Mouse (Mus musculus) Patski (cell line): ENCODE results near the gene Slc24a1. TPM values are rescaled to one million over a fixed set of nuclear protein-coding genes. Genes with fewer than 3 reads are reported as not detected.

Experiments used
- ATAC-seq: fragments of 100-300 bp; one replicate; pipeline ENCODE4 v1.8.0; 2021
- CTCF ChIA-PET: fragments of 350-600 bp; sonication (Branson Sonifier 250); formaldehyde crosslinking; loops from one replicate; lab custom pipeline; 2022; ENCODE audit warnings: inconsistent platforms; lab: Charles Lee
- POLR2A ChIA-PET: fragments of 350-600 bp; sonication (Branson Sonifier 250); formaldehyde crosslinking; loops from one replicate; lab custom pipeline; 2022; ENCODE audit warnings: antibody characterized with exemption, inconsistent platforms; lab: Charles Lee
- DNase-seq: peaks from one replicate; pipeline ENCODE4 v3.0.0-alpha.2; 2011; ENCODE audit warnings: low read depth, low spot score
- H3K27me3 ChIP-seq: fragments of 371-371 bp; one replicate; pipeline ENCODE4 v1.5.1; 2021
- CTCF ChIP-seq: fragments of 100-300 bp; IDR thresholded peaks from one replicate; pipeline ENCODE4 v1.5.1; 2021
- in situ Hi-C: fragments of 300-500 bp; cut with MboI; formaldehyde crosslinking; loops from 3 replicates; pipeline ENCODE4 v1.11.1; 2018; ENCODE audit warnings: low pct_unique_long_range_greater_than_20kb, mixed read lengths
- polyA plus RNA-seq: library from polyadenylated mRNA; unstranded; gene quantifications from one replicate; pipeline ENCODE4 v1.2.3, GENCODE M21; 2021

Gene Slc24a1
- polyA plus RNA-seq, 1 experiment from 2014 or later = 0.03 TPM

GRCm38 (mm10) chr9:64960117-64960977 is 8.9 kb upstream of the Slc24a1 start, which contains the start of gene Ints14:
Gene Ints14, plus strand, starts transcription at chr9:64960905.
- peak; percentile 84 for DNase-seq
- ChIA-PET POLR2A (no interaction called here), CTCF (interaction anchor here (0.8 kb wide), 1 partner anchor 14 kb away, joined by 3 read pairs; no protein-coding TSS in a partner anchor)
- in situ Hi-C loops = no loop called here
- ATAC-seq = peak; percentile 85
- peak; percentile 97 for TF ChIP-seq CTCF
- H3K27me3 ChIP-seq = no peaks in the 10 kb centered on the region

DNA sequence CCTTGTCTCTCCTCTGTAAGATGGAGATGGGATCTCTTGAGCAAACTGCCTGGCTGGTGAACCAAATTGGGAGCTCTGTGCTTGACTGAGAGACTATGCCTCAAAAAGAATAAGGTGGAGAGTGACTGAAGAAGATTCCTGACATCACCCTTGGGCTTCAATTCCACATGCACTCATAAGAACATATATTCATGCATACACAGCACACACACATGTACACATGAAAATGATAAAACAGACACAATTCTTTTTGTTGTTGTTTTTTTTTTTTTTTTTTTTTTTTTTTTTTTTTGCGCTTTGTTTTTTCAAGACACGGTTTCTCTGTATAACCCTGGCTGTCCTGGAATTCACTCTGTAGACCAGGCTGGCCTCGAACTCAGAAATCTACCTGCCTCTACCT is 5.9 kb upstream of the Slc24a1 start:
- TF ChIP-seq CTCF = no peak
- ChIA-PET POLR2A (no interaction called here), CTCF (no interaction called here)
- in situ Hi-C loops = no loop called here
- no peak for ATAC-seq
- H3K27me3 ChIP-seq = peaks cover 18% of the 10 kb centered on the region
- DNase-seq = no peak

DNA sequence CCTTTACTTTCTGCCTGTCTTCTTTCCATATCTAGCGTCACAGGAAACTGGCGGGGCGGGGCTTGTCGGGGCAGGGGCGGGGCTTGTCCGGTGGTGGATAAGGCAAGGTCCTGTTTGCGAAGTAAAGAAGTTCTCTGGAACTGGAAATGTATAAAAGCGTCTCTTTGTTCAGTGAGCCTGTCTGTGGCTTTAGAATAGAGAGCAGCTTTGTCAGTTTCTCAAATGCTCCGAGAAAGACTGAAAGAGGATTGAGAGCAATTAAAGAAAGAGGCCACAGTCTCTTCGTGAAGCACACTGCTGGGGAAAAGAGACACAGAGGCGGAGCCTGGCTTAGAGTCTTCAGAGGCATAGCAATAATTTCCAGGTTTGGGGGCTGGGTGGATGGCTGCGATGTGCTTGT is 4.9 kb upstream of the Slc24a1 start:
- in situ Hi-C loops = no loop called here

DNA sequence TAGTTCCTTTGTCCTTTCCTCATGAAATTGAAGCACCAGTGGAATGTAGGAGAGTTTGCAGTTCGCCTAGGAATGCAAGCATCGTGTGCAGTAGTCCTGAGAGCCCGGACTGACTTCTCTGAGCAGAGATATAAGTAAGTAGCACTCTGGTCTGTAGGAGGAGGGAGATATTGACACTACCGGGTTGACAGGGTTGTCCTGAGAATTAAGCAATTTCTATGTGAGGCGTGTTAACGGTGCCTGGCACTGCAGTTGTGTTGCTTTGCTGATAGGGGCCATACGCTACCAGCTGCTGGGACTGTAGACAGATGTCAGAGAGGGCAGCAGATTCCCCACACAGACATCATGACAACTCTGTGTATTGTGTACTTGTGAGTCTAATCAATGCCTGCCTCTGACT is 1.8 kb upstream of the Slc24a1 start:
- ATAC-seq (no peak), DNase-seq (no peak)
- CTCF ChIA-PET = interaction anchor here (0.9 kb wide), 1 partner anchor 9 kb away, joined by 3 read pairs; no protein-coding TSS in a partner anchor
- POLR2A ChIA-PET = interaction anchor here (0.7 kb wide), 1 partner anchor 127 kb away, joined by 3 read pairs; no protein-coding TSS in a partner anchor
- no peak for TF ChIP-seq CTCF
- H3K27me3 ChIP-seq = peaks cover 41% of the 10 kb centered on the region
- in situ Hi-C loops = no loop called here

More for the DNA sequence above, 4.9 kb upstream of the Slc24a1 start:
- POLR2A ChIA-PET = interaction anchor here (0.6 kb wide), 1 partner anchor 630 kb away, joined by 3 read pairs; no protein-coding TSS in a partner anchor
- H3K27me3 ChIP-seq = peaks cover 22% of the 10 kb centered on the region
- DNase-seq = no peak
- no peak for ATAC-seq
- CTCF ChIA-PET = no interaction called here
- no peak for TF ChIP-seq CTCF

DNA sequence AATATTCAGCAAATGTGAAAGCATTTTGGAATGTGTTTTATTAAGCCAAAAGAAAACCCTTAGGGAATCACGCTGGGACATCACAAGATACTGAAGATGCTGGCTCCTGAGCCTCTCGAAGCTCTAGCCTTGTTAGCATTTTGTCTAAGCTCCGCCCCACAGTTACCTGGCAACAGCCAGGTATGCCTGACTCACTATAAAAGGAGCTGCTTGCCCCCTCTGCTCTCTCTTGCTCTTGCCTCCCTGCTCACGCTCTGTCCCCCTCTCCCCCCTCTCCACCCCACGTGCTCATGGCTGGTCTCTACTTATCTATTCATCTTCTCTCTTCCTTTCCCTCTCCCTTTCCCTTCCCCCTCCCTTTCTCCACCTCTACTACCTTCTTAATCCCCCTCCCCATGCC is 648 bp upstream of the Slc24a1 start:
- CTCF ChIA-PET = no interaction called here
- POLR2A ChIA-PET = interaction anchor here (0.6 kb wide), 1 partner anchor 56 kb away, joined by 3 read pairs; no protein-coding TSS in a partner anchor
- in situ Hi-C loops = no loop called here
- no peak for DNase-seq
- no peak for ATAC-seq
- no peak for TF ChIP-seq CTCF
- peaks cover 52% of the 10 kb centered on the region for H3K27me3 ChIP-seq

DNA sequence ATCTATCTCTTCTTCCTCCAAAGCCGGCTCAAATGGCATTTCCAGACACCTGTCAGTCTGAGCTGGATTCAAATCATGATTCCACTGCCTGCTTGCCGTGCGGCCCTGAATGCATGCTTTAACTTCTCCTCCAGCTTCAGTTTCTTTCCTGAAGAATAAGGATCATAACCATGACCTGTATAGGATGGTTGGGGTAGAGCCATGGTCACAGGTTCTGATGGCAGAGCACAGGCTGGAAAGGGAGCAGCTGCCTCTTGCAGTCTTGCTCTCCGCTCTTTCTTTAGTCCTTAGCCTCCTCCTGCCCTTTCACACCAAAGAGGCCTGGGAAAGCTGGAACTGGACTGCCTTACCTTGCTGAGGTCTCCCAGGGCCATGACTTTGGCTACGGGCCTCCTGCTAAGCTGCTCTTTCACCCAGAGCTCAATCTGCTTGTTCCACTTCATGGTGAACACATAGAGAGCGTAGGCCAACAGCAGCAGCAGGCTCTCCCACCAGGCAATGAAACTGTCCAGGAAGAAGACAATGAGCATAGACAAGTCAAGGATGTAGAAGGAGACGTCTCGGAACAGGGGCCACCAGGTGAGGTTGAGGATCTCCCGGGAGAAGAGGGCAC is 3.8 kb downstream of the Slc24a1 start:
- CTCF ChIA-PET = interaction anchor here (1.0 kb wide), 1 partner anchor 12 kb away, joined by 4 read pairs; no protein-coding TSS in a partner anchor
- DNase-seq (no peak), ATAC-seq (no peak)
- no peak for TF ChIP-seq CTCF
- in situ Hi-C loops = loop anchor here (25.0 kb wide), 1 partner anchor 610 kb away; the partner anchor contains the start of gene Dis3l
- POLR2A ChIA-PET = no interaction called here
- H3K27me3 ChIP-seq = peaks cover 48% of the 10 kb centered on the region

GRCm38 (mm10) chr9:64943997-64944396 is 7.4 kb downstream of the Slc24a1 start:
- H3K27me3 ChIP-seq = peaks cover 26% of the 10 kb centered on the region
- in situ Hi-C loops = loop anchor here (25.0 kb wide), 1 partner anchor 607 kb away; the partner anchor contains the start of gene Dis3l
- POLR2A ChIA-PET = no interaction called here
- CTCF ChIA-PET = interaction anchor here (1.1 kb wide), 1 partner anchor 10 kb away, joined by 3 read pairs; no protein-coding TSS in a partner anchor
- ATAC-seq (no peak), DNase-seq (no peak)
- no peak for TF ChIP-seq CTCF

- peaks cover 13% of the 10 kb centered on the region for H3K27me3 ChIP-seq
- no peak for TF ChIP-seq CTCF
- in situ Hi-C loops = loop anchor here (25.0 kb wide), 1 partner anchor 604 kb away; the partner anchor contains the start of gene Dis3l
- CTCF ChIA-PET = no interaction called here
- POLR2A ChIA-PET = no interaction called here
- DNase-seq (no peak), ATAC-seq (no peak)
Measured at GRCm38 (mm10) chr9:64941650-64942049, 9.8 kb downstream of the Slc24a1 start.

DNA sequence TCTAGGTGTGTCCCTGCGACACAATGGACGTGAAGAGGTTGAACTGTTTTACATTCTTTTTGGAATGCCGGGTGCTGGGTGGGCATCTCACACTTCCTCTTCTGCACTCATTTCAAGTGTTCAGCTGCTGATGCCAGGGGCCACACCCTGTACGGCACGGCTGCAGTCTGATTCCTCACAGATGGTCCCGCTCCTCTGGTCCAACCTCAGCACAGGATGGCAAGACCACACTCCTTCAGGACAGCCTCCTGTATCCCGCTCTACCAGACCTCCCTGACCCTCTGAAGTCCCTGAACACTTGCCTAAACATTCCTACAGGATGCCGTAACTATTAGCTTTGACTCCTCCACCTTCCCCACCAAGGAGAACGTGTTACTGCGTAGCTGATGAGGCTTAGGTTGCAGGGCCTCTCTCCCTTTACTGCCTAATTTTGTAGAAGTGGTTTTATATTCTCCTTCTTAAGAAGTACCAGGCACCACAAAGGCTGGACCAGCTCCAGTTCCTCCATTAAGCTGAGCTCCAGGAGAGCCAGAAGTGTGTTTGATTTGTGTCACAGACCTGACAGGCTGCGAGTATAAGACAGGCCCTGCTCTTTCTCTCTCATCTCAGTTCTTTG is 10.6 kb downstream of the Slc24a1 start:
- DNase-seq = no peak
- no peak for ATAC-seq
- TF ChIP-seq CTCF = no peak
- H3K27me3 ChIP-seq = peaks cover 13% of the 10 kb centered on the region
- POLR2A ChIA-PET = no interaction called here
- in situ Hi-C loops = loop anchor here (25.0 kb wide), 1 partner anchor 604 kb away; the partner anchor contains the start of gene Dis3l
- CTCF ChIA-PET = no interaction called here

- ChIA-PET POLR2A (interaction anchor here (0.6 to 0.8 kb wide), 2 partner anchors 8 to 234 kb away, joined by 3 read pairs; no protein-coding TSS in a partner anchor), CTCF (no interaction called here)
- peaks cover 13% of the 10 kb centered on the region for H3K27me3 ChIP-seq
- in situ Hi-C loops = loop anchor here (25.0 kb wide), 1 partner anchor 602 kb away; the partner anchor contains the start of gene Dis3l
- ATAC-seq = no peak
- no peak for DNase-seq
- TF ChIP-seq CTCF = no peak
Measured at GRCm38 (mm10) chr9:64939790-64940189, 11.6 kb downstream of the Slc24a1 start.
